Mouse (Mus musculus): ENCODE data around the gene Prkce. TPM values are rescaled to one million over a fixed set of nuclear protein-coding genes. Genes with fewer than 3 reads are reported as not detected.

Gene Prkce
- polyA plus RNA-seq, 1 experiment from 2014 or later, result 2.0 TPM

- H3K4me3 ChIP-seq (ENCODE audit: low read depth, low read length), result no peak overlapping the region
- no peak overlapping the region for H3K9ac ChIP-seq (replicated peaks)
- ATAC-seq (no peak), DNase-seq (no peak)
- H3K4me2 ChIP-seq (ENCODE audit: low read depth, low read length), result no peak overlapping the region
- H3K27ac ChIP-seq (ENCODE audit: low read depth), result no peak overlapping the region
- no peaks in the 10 kb centered on the region for H3K9me3 ChIP-seq (ENCODE audit: low read length)
- 72% methylated on average over 2 of the region's 2 CpGs for WGBS (ENCODE audit: insufficient replicate concordance)
- no peaks in the 10 kb centered on the region for H3K36me3 ChIP-seq (replicated peaks; ENCODE audit: insufficient read depth, low read length)
- H3K27me3 ChIP-seq (ENCODE audit: insufficient read depth, low read length), result no peaks in the 10 kb centered on the region
- no peak for TF ChIP-seq EP300 (IDR thresholded peaks at IDR 0.05; ENCODE audit: low read depth)
- TF ChIP-seq CTCF (IDR thresholded peaks at IDR 0.05; ENCODE audit: low read depth), result no peak
- H3K4me1 ChIP-seq (ENCODE audit: insufficient read depth), result peaks cover 11% of the 10 kb centered on the region
These were observed 267.2 kb downstream of the Prkce start for GRCm38 (mm10) chr17:86434781-86435180.

GRCm38 (mm10) chr17:86435570-86435969, 268.0 kb downstream of the Prkce start:
- ATAC-seq, result no peak
- no peak overlapping the region for H3K27ac ChIP-seq (ENCODE audit: low read depth)
- no peak overlapping the region for H3K9ac ChIP-seq (replicated peaks)
- WGBS (ENCODE audit: insufficient replicate concordance), result 77% methylated on average over 1 of the region's 1 CpGs
- DNase-seq, result no peak
- H3K27me3 ChIP-seq (ENCODE audit: insufficient read depth, low read length), result no peaks in the 10 kb centered on the region
- no peak overlapping the region for H3K4me2 ChIP-seq (ENCODE audit: low read depth, low read length)
- no peak overlapping the region for H3K4me3 ChIP-seq (ENCODE audit: low read depth, low read length)
- no peaks in the 10 kb centered on the region for H3K9me3 ChIP-seq (ENCODE audit: low read length)
- peaks cover 11% of the 10 kb centered on the region for H3K4me1 ChIP-seq (ENCODE audit: insufficient read depth)
- TF ChIP-seq EP300 (IDR thresholded peaks at IDR 0.05; ENCODE audit: low read depth) (no peak), CTCF (IDR thresholded peaks at IDR 0.05; ENCODE audit: low read depth) (no peak)
- no peaks in the 10 kb centered on the region for H3K36me3 ChIP-seq (replicated peaks; ENCODE audit: insufficient read depth, low read length)

GRCm38 (mm10) chr17:86435984-86436383, 268.4 kb downstream of the Prkce start:
- Histone ChIP-seq H3K4me3 (ENCODE audit: low read depth, low read length) (no peak overlapping the region), H3K36me3 (replicated peaks; ENCODE audit: insufficient read depth, low read length) (no peaks in the 10 kb centered on the region), H3K9ac (replicated peaks) (no peak overlapping the region), H3K27ac (ENCODE audit: low read depth) (no peak overlapping the region), H3K9me3 (ENCODE audit: low read length) (no peaks in the 10 kb centered on the region), H3K4me1 (ENCODE audit: insufficient read depth) (peaks cover 13% of the 10 kb centered on the region), H3K27me3 (ENCODE audit: insufficient read depth, low read length) (no peaks in the 10 kb centered on the region), H3K4me2 (ENCODE audit: low read depth, low read length) (no peak overlapping the region)
- DNase-seq (no peak), ATAC-seq (no peak)
- TF ChIP-seq CTCF (IDR thresholded peaks at IDR 0.05; ENCODE audit: low read depth) (no peak), EP300 (IDR thresholded peaks at IDR 0.05; ENCODE audit: low read depth) (no peak)
- 80% methylated on average over 2 of the region's 2 CpGs for WGBS (ENCODE audit: insufficient replicate concordance)

GRCm38 (mm10) chr17:86436583-86437370, 269.2 kb downstream of the Prkce start:
- peaks cover 15% of the 10 kb centered on the region for H3K4me1 ChIP-seq (ENCODE audit: insufficient read depth)
- no peaks in the 10 kb centered on the region for H3K9me3 ChIP-seq (ENCODE audit: low read length)
- DNase-seq (no peak), ATAC-seq (no peak)
- no peaks in the 10 kb centered on the region for H3K27me3 ChIP-seq (ENCODE audit: insufficient read depth, low read length)
- H3K36me3 ChIP-seq (replicated peaks; ENCODE audit: insufficient read depth, low read length), result no peaks in the 10 kb centered on the region
- 83% methylated on average over 12 of the region's 12 CpGs for WGBS (ENCODE audit: insufficient replicate concordance)
- no peak overlapping the region for H3K9ac ChIP-seq (replicated peaks)
- no peak overlapping the region for H3K4me2 ChIP-seq (ENCODE audit: low read depth, low read length)
- TF ChIP-seq EP300 (IDR thresholded peaks at IDR 0.05; ENCODE audit: low read depth), result no peak
- no peak for TF ChIP-seq CTCF (IDR thresholded peaks at IDR 0.05; ENCODE audit: low read depth)
- no peak overlapping the region for H3K27ac ChIP-seq (ENCODE audit: low read depth)
- H3K4me3 ChIP-seq (ENCODE audit: low read depth, low read length), result no peak overlapping the region

GRCm38 (mm10) chr17:86437516-86438277, 270.1 kb downstream of the Prkce start:
- no peak overlapping the region for H3K27ac ChIP-seq (ENCODE audit: low read depth)
- H3K4me1 ChIP-seq (ENCODE audit: insufficient read depth), result peaks cover 15% of the 10 kb centered on the region
- no peaks in the 10 kb centered on the region for H3K9me3 ChIP-seq (ENCODE audit: low read length)
- WGBS (ENCODE audit: insufficient replicate concordance), result 64% methylated on average over 20 of the region's 20 CpGs
- no peak for DNase-seq
- no peak for ATAC-seq
- no peaks in the 10 kb centered on the region for H3K36me3 ChIP-seq (replicated peaks; ENCODE audit: insufficient read depth, low read length)
- H3K9ac ChIP-seq (replicated peaks), result no peak overlapping the region
- H3K4me2 ChIP-seq (ENCODE audit: low read depth, low read length), result peak overlapping the region; percentile 52
- H3K27me3 ChIP-seq (ENCODE audit: insufficient read depth, low read length), result no peaks in the 10 kb centered on the region
- H3K4me3 ChIP-seq (ENCODE audit: low read depth, low read length), result no peak overlapping the region
- TF ChIP-seq EP300 (IDR thresholded peaks at IDR 0.05; ENCODE audit: low read depth) (no peak), CTCF (IDR thresholded peaks at IDR 0.05; ENCODE audit: low read depth) (no peak)

GRCm38 (mm10) chr17:86438278-86438661, 270.7 kb downstream of the Prkce start:
- H3K4me1 ChIP-seq (ENCODE audit: insufficient read depth), result peaks cover 15% of the 10 kb centered on the region
- DNase-seq, result no peak
- H3K27ac ChIP-seq (ENCODE audit: low read depth), result no peak overlapping the region
- no peak for TF ChIP-seq CTCF (IDR thresholded peaks at IDR 0.05; ENCODE audit: low read depth)
- TF ChIP-seq EP300 (IDR thresholded peaks at IDR 0.05; ENCODE audit: low read depth), result no peak
- no peak overlapping the region for H3K9ac ChIP-seq (replicated peaks)
- H3K36me3 ChIP-seq (replicated peaks; ENCODE audit: insufficient read depth, low read length), result no peaks in the 10 kb centered on the region
- no peaks in the 10 kb centered on the region for H3K27me3 ChIP-seq (ENCODE audit: insufficient read depth, low read length)
- H3K9me3 ChIP-seq (ENCODE audit: low read length), result no peaks in the 10 kb centered on the region
- H3K4me2 ChIP-seq (ENCODE audit: low read depth, low read length), result peak overlapping the region; percentile 52; the same call in 1 of the 2 replicates
- ATAC-seq, result no peak
- no peak overlapping the region for H3K4me3 ChIP-seq (ENCODE audit: low read depth, low read length)
- 90% methylated on average over 3 of the region's 3 CpGs for WGBS (ENCODE audit: insufficient replicate concordance)
